Mouse (Mus musculus) MEL (cell line): ENCODE data around the gene Hsd17b14. TPM values are rescaled to one million over a fixed set of nuclear protein-coding genes. Genes with fewer than 3 reads are reported as not detected.

Experiments
- DNase-seq: peaks from one replicate; pipeline ENCODE4 v3.0.0; 2011; ENCODE audit warnings: low read depth, low spot score
- H3K27ac ChIP-seq: 2 replicates; pipeline ENCODE4 v1.5.1; 2012; ENCODE audit warnings: low read depth, mild to moderate bottlenecking, control low read depth, low read length, moderate library complexity; ENCODE audit not compliant: control insufficient read depth
- H3K27me3 ChIP-seq, 2 experiments: fragments of 150-350 bp in 1 of 2; sonication (generic) in 1 of 2; 2 replicates each; pipeline ENCODE4 v1.6.1; 2012; ENCODE audit warnings: low read length in 2 of 2, mild to moderate bottlenecking in 2 of 2, improper control_type of control experiment in 1 of 2, moderate library complexity in 1 of 2; ENCODE audit not compliant: insufficient read depth in 2 of 2, control insufficient read depth in 1 of 2
- H3K36me3 ChIP-seq, 2 experiments: 2 replicates each; pipeline ENCODE4 v1.6.1; 2012 to 2014; ENCODE audit warnings: low read length in 2 of 2, improper control_type of control experiment in 1 of 2, inconsistent platforms in 1 of 2, mild to moderate bottlenecking in 1 of 2; ENCODE audit not compliant: insufficient read depth in 2 of 2, control insufficient read depth in 1 of 2
- H3K4me1 ChIP-seq, 2 experiments: fragments of 150-350 bp in 1 of 2; sonication (generic) in 1 of 2; 2 replicates each; pipeline ENCODE4 v1.6.1; 2012; ENCODE audit warnings: low read length in 2 of 2, improper control_type of control experiment in 1 of 2, mild to moderate bottlenecking in 1 of 2; ENCODE audit not compliant: insufficient read depth in 2 of 2, control insufficient read depth in 1 of 2
- H3K4me3 ChIP-seq, 2 experiments: fragments of 150-350 bp in 1 of 2; sonication (generic) in 1 of 2; 2 replicates each; pipeline ENCODE4 v1.5.1; 2012; ENCODE audit warnings: low read depth in 2 of 2, low read length in 2 of 2, mild to moderate bottlenecking in 2 of 2, moderate library complexity in 2 of 2, control low read depth in 1 of 2, improper control_type of control experiment in 1 of 2; ENCODE audit not compliant: control insufficient read depth in 1 of 2, insufficient read depth in 1 of 2
- H3K79me2 ChIP-seq: 2 replicates; pipeline ENCODE4 v1.6.1; 2012; ENCODE audit warnings: mild to moderate bottlenecking, low read length, moderate library complexity; ENCODE audit not compliant: control insufficient read depth, poor library complexity, insufficient read depth
- H3K9ac ChIP-seq: 2 replicates; pipeline ENCODE4 v1.6.1; 2012; ENCODE audit warnings: low read depth, mild to moderate bottlenecking, control low read depth, low read length, moderate library complexity; ENCODE audit not compliant: control insufficient read depth, poor library complexity, severe bottlenecking
- H3K9me3 ChIP-seq: fragments of 150-350 bp; sonication (generic); replicated peaks from 2 replicates; pipeline ENCODE4 v1.6.1; 2012; ENCODE audit warnings: mild to moderate bottlenecking, low read length, improper control_type of control experiment, moderate library complexity; ENCODE audit not compliant: insufficient read depth
- BHLHE40 ChIP-seq: IDR thresholded peaks from 2 replicates; pipeline ENCODE4 v1.6.1; 2012; ENCODE audit warnings: low read depth, mild to moderate bottlenecking, inconsistent platforms, low read length, improper control_type of control experiment, borderline replicate concordance
- CHD1 ChIP-seq: IDR thresholded peaks from 2 replicates; pipeline ENCODE4 v1.6.1; 2012; ENCODE audit warnings: low read depth, mild to moderate bottlenecking, inconsistent platforms, low read length, improper control_type of control experiment
- CHD2 ChIP-seq: IDR thresholded peaks from 2 replicates; pipeline ENCODE4 v1.6.1; 2011; ENCODE audit warnings: low read length, improper control_type of control experiment
- CTCF ChIP-seq, 3 experiments: IDR thresholded peaks in 2 of 3; conservative IDR thresholded peaks in 1 of 3; 2 replicates each; pipeline ENCODE4 v1.5.1; 2011 to 2012; ENCODE audit warnings: low read length in 3 of 3, low read depth in 2 of 3, mild to moderate bottlenecking in 2 of 3, improper control_type of control experiment in 1 of 3, inconsistent platforms in 1 of 3, mixed read lengths in 1 of 3, moderate library complexity in 1 of 3; ENCODE audit not compliant: control insufficient read depth in 1 of 3, insufficient read depth in 1 of 3, poor library complexity in 1 of 3, severe bottlenecking in 1 of 3
- E2F4 ChIP-seq: IDR thresholded peaks from 2 replicates; pipeline ENCODE4 v1.6.1; 2011; ENCODE audit warnings: low read depth, low read length, improper control_type of control experiment, borderline replicate concordance
- EP300 ChIP-seq, 2 experiments: IDR thresholded peaks; 2 replicates each; pipeline ENCODE4 v1.6.1; 2011; ENCODE audit warnings: improper control_type of control experiment in 2 of 2, low read length in 2 of 2, low read depth in 1 of 2, mild to moderate bottlenecking in 1 of 2
- HCFC1 ChIP-seq: IDR thresholded peaks from 2 replicates; pipeline ENCODE4 v1.6.1; 2012; ENCODE audit warnings: low read depth, mild to moderate bottlenecking, inconsistent platforms, low read length, improper control_type of control experiment, moderate library complexity
- KAT2A ChIP-seq: conservative IDR thresholded peaks from 2 replicates; pipeline ENCODE4 v1.6.1; 2012; ENCODE audit warnings: low read depth, low read length, improper control_type of control experiment, inconsistent platforms
- MAFK ChIP-seq: IDR thresholded peaks from 2 replicates; pipeline ENCODE4 v1.6.1; 2011; ENCODE audit warnings: low read depth, mild to moderate bottlenecking, low read length, improper control_type of control experiment, borderline replicate concordance
- MAX ChIP-seq: IDR thresholded peaks from 2 replicates; pipeline ENCODE4 v1.6.1; 2011; ENCODE audit warnings: low read length, improper control_type of control experiment
- MAZ ChIP-seq: IDR thresholded peaks from 2 replicates; pipeline ENCODE4 v1.6.1; 2012; ENCODE audit warnings: low read depth, mild to moderate bottlenecking, inconsistent platforms, low read length, improper control_type of control experiment
- MYC ChIP-seq: IDR thresholded peaks from 2 replicates; pipeline ENCODE4 v1.6.1; 2011; ENCODE audit warnings: low read depth, mild to moderate bottlenecking, low read length, improper control_type of control experiment, moderate library complexity
- NELFE ChIP-seq: IDR thresholded peaks from 2 replicates; pipeline ENCODE4 v1.6.1; 2011; ENCODE audit warnings: low read depth, low read length, improper control_type of control experiment
- POLR2A ChIP-seq, 2 experiments: IDR thresholded peaks; 2 replicates each; pipeline ENCODE4 v1.6.1; 2011 to 2012; ENCODE audit warnings: low read length in 2 of 2, mild to moderate bottlenecking in 2 of 2, control low read depth in 1 of 2, improper control_type of control experiment in 1 of 2, low read depth in 1 of 2, moderate library complexity in 1 of 2; ENCODE audit not compliant: control insufficient read depth in 1 of 2, insufficient read depth in 1 of 2, poor library complexity in 1 of 2
- POLR2AphosphoS5 ChIP-seq: IDR thresholded peaks from 2 replicates; pipeline ENCODE4 v1.6.1; 2012; ENCODE audit warnings: low read depth, borderline replicate concordance, mild to moderate bottlenecking, inconsistent platforms, low read length, moderate library complexity, mixed read lengths
- RAD21 ChIP-seq: IDR thresholded peaks from 2 replicates; pipeline ENCODE4 v1.6.1; 2011; ENCODE audit warnings: mild to moderate bottlenecking, low read depth, low read length, improper control_type of control experiment
- SIN3A ChIP-seq: IDR thresholded peaks from 2 replicates; pipeline ENCODE4 v1.6.1; 2012; ENCODE audit warnings: low read length, improper control_type of control experiment, inconsistent platforms
- SMC3 ChIP-seq: IDR thresholded peaks from 2 replicates; pipeline ENCODE4 v1.6.1; 2011; ENCODE audit warnings: low read depth, low read length, improper control_type of control experiment
- TAL1 ChIP-seq: IDR thresholded peaks from 2 replicates; pipeline ENCODE4 v1.6.1; 2012; ENCODE audit warnings: mild to moderate bottlenecking, inconsistent platforms, low read length, moderate library complexity, mixed read lengths
- TBP ChIP-seq: IDR thresholded peaks from 2 replicates; pipeline ENCODE4 v1.8.0; 2011; ENCODE audit warnings: low read depth, low read length, improper control_type of control experiment
- TCF12 ChIP-seq: IDR thresholded peaks from 2 replicates; pipeline ENCODE4 v1.6.1; 2014; ENCODE audit warnings: low read depth, mild to moderate bottlenecking, inconsistent platforms, low read length, improper control_type of control experiment, moderate library complexity
- UBTF ChIP-seq: IDR thresholded peaks from 2 replicates; pipeline ENCODE4 v1.6.1; 2012; ENCODE audit warnings: low read depth, mild to moderate bottlenecking, inconsistent platforms, low read length, improper control_type of control experiment, moderate library complexity, borderline replicate concordance; ENCODE audit not compliant: insufficient read depth
- USF1 ChIP-seq: IDR thresholded peaks from 2 replicates; pipeline ENCODE4 v1.6.1; 2014; ENCODE audit warnings: low read depth, mild to moderate bottlenecking, inconsistent platforms, low read length, improper control_type of control experiment, moderate library complexity
- USF2 ChIP-seq, 2 experiments: IDR thresholded peaks; 2 replicates each; pipeline ENCODE4 v1.6.1; 2011 to 2012; ENCODE audit warnings: improper control_type of control experiment in 2 of 2, low read length in 2 of 2, borderline replicate concordance in 1 of 2, inconsistent platforms in 1 of 2, low read depth in 1 of 2, mild to moderate bottlenecking in 1 of 2; ENCODE audit not compliant: insufficient read depth in 1 of 2
- ZC3H11A ChIP-seq: IDR thresholded peaks from 2 replicates; pipeline ENCODE4 v1.6.1; 2012; ENCODE audit warnings: low read depth, mild to moderate bottlenecking, inconsistent platforms, low read length, improper control_type of control experiment
- ZKSCAN1 ChIP-seq: IDR thresholded peaks from 2 replicates; pipeline ENCODE4 v1.6.1; 2012; ENCODE audit warnings: low read depth, mild to moderate bottlenecking, inconsistent platforms, low read length, improper control_type of control experiment, moderate library complexity
- ZMIZ1 ChIP-seq: IDR thresholded peaks from 2 replicates; pipeline ENCODE4 v1.6.1; 2012; ENCODE audit warnings: low read depth, mild to moderate bottlenecking, inconsistent platforms, low read length, improper control_type of control experiment, moderate library complexity
- ZNF384 ChIP-seq: IDR thresholded peaks from 2 replicates; pipeline ENCODE4 v1.6.1; 2012; ENCODE audit warnings: low read depth, mild to moderate bottlenecking, inconsistent platforms, low read length, improper control_type of control experiment
- polyA plus RNA-seq, 2 experiments: library from polyadenylated mRNA; stranded (reverse) in 1 of 2; unstranded in 1 of 2; fragments of >175 nt in 1 of 2; fragments of >200 nt in 1 of 2; gene quantifications; 2 replicates each; pipeline versions ENCODE4 v1.2.1 to v1.2.4; 2012; ENCODE audit warnings: low replicate concordance in 2 of 2, low read depth in 1 of 2; ENCODE audit not compliant: insufficient read length in 2 of 2, insufficient read depth in 1 of 2, missing spikeins in 1 of 2
- total RNA-seq: library from RNA; depleted of rRNA; stranded (reverse); fragments of 300-350 nt; gene quantifications from 2 replicates; pipeline ENCODE4 v1.2.3, GENCODE M21; 2012

The Hsd17b14 gene
- total and polyA plus RNA-seq, 3 experiments = 2.0 to 9.3 TPM; not detected in 1

- no peak overlapping the region for H3K27ac ChIP-seq
- H3K9ac ChIP-seq = no peak overlapping the region
- H3K79me2 ChIP-seq = no peaks in the 10 kb centered on the region
- peak; percentile 67 for DNase-seq
- peaks cover 0 to 18% of the 10 kb centered on the region in 2 experiments; a peak in 3 of 4 replicates for H3K36me3 ChIP-seq
- H3K27me3 ChIP-seq = no peaks in the 10 kb centered on the region
- H3K9me3 ChIP-seq = no peaks in the 10 kb centered on the region
- H3K4me3 ChIP-seq = no peak overlapping the region
- no peak for TF ChIP-seq ZMIZ1
- TF ChIP-seq RAD21 = peak; percentile 71
- TF ChIP-seq E2F4 = no peak
- no peak for TF ChIP-seq MAZ
- peak; percentile 89 for TF ChIP-seq HCFC1
- TF ChIP-seq SMC3 = peak; percentile 66
- TF ChIP-seq TCF12 = no peak
- TF ChIP-seq POLR2AphosphoS5 = no peak
- TF ChIP-seq MAX = no peak
- TF ChIP-seq ZC3H11A = peak; percentile 49; the same call in 1 of the 2 replicates
- TF ChIP-seq CHD2 = no peak
- TF ChIP-seq CTCF (IDR thresholded peaks at IDR 0.05 in 2 of 3, conservative IDR thresholded peaks at IDR 0.05 in 1 of 3; ENCODE audit: control insufficient read depth in 1 of 3, insufficient read depth in 1 of 3, low read depth in 2 of 3, low read length in 3 of 3, poor library complexity in 1 of 3, severe bottlenecking in 1 of 3) = peak; percentile 46 to 79 (median 74); a peak in 5 of 6 replicates
- TF ChIP-seq MAFK = no peak
- no peak for TF ChIP-seq NELFE
- no peak for TF ChIP-seq EP300 (IDR thresholded peaks at IDR 0.05; ENCODE audit: low read depth in 1 of 2, low read length in 2 of 2)
- no peak for TF ChIP-seq USF2 (IDR thresholded peaks at IDR 0.05; ENCODE audit: borderline replicate concordance in 1 of 2, insufficient read depth in 1 of 2, low read depth in 1 of 2, low read length in 2 of 2)
- no peak for TF ChIP-seq MYC
- TF ChIP-seq TBP = no peak
- TF ChIP-seq CHD1 = no peak
- peak; percentile 56; the same call in 1 of the 2 replicates for TF ChIP-seq KAT2A
- no peak for TF ChIP-seq ZNF384
- TF ChIP-seq USF1 = no peak
- peak; percentile 34; the same call in 1 of the 2 replicates for TF ChIP-seq SIN3A
- TF ChIP-seq POLR2A (IDR thresholded peaks at IDR 0.05; ENCODE audit: control insufficient read depth in 1 of 2, insufficient read depth in 1 of 2, low read depth in 1 of 2, low read length in 2 of 2, poor library complexity in 1 of 2) = no peak
- no peak for TF ChIP-seq TAL1
- no peak for TF ChIP-seq ZKSCAN1
- TF ChIP-seq UBTF = no peak
- TF ChIP-seq BHLHE40 = no peak
- TF ChIP-seq, all 39 proteins: peak for 7
- peaks cover 3 to 8% of the 10 kb centered on the region in 2 experiments; a peak in 3 of 4 replicates for H3K4me1 ChIP-seq
Measured at GRCm38 (mm10) chr7:45589173-45589572, 34.5 kb downstream of the Hsd17b14 start.
